Mouse (Mus musculus) kidney, adult 2 months (tissue): ENCODE data around the gene Tmem63a.

ENCODE experiments used
- CTCF ChIP-seq: fragments of 200-500 bp; conservative IDR thresholded peaks from 2 replicates; pipeline ENCODE4 v1.5.1; 2011; ENCODE audit warnings: low read depth, mild to moderate bottlenecking, control low read depth, low read length, moderate library complexity, mixed read lengths; ENCODE audit not compliant: insufficient read depth, insufficient read length
- POLR2A ChIP-seq: fragments of 200-500 bp; IDR thresholded peaks from one replicate; pipeline ENCODE4 v1.6.1; 2011; ENCODE audit warnings: low read depth, low read length, control low read depth

- TF ChIP-seq CTCF, result peak; percentile 34; the same call in 1 of the 2 replicates
- no peak for TF ChIP-seq POLR2A
These were observed 31.0 kb upstream of the Tmem63a start for GRCm38 (mm10) chr1:180911138-180911537.
